Mouse (Mus musculus): ENCODE data around the gene Mettl2. TPM values are rescaled to one million over a fixed set of nuclear protein-coding genes. Genes with fewer than 3 reads are reported as not detected.

The Mettl2 gene
- 11.9 and 17.3 TPM in 2 replicates for polyA plus RNA-seq (2012)

DNA sequence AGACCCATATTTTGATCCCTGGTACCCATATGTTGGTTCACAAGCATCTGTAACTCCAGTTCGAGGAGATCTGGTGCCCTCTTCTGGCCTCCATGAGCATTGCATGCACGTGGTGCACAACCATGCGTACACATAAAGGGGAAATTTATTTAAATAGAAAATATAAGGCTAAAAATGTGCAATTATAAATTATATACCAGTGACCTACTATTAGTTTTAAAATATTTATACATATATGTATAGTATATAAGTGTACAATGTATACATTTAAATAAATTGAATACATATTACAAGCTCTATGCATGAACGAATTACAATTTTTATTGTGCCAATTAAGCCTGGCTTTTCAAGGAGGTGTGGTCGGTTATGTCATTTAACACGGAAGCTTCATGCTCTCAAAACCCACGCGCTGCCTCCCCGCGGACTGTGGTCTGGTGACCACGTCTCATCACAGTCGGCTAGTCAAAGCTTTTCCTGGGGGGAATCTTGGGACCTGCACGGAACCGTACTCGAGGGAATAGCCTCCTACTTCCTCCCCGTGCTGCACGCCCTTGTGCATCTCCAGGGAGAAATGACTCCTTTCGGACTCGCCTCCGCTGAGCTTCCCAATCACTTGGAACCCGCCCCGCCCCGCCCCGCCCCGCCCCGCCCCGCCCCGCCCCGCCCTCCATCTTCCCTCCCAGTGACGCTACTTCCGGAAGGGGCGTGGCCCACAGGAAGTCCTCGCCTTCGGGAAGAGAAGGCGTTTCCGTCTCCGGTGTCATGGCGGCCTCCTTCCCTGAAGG lies at the start of gene Mettl2:
Gene Mettl2, plus strand, starts transcription at position 691 of the 785 bp plus-strand sequence.
- TF ChIP-seq GATA1 (IDR thresholded peaks at IDR 0.05; ENCODE audit: low read length), result no peak

DNA sequence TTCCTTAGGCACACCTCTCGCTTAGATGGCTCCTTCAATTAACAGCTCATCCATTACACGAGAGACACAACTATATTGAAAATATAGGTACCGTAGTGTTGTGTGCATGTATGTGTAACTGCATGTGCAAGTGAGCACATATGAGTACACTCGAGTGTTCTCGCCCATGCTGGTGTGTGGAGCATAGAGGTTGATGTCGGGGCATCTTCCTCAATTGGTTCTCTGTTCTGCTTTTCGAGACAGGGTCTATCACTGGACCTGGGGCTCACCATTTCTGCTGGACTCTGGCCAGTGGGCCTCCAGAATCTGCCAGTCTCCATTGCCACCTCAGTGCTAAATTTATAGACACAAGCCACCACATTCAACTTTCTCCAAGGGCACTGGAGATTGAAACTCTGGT lies 8.4 kb upstream of the Mettl2 start:
- TF ChIP-seq GATA1 (IDR thresholded peaks at IDR 0.05; ENCODE audit: low read length), result no peak

DNA sequence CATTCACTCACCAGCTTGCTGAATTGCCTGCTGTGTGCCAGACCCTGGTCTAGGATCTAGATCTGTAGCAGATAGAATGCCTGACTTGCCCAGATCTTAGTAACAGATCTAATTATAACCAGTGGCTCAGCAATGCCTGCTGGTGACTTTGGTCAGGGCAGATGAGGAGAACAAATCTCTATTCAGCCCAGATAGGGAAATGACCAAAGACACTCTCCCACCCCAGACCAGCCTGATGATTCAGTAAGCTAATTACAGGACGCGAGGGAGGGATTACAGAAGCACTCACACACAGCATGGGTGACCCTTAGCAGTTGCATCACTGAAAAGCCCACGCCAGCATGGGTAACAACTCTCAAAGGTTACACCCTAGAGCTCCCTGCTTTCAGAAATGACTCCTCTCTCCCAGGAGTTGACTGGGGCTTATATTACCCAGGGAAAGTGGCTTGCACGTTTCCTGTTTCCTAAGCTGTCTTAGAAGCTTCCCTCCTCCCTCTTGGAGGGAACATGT lies 5.6 kb upstream of the Mettl2 start:
- no peak for TF ChIP-seq GATA1 (IDR thresholded peaks at IDR 0.05; ENCODE audit: low read length)

DNA sequence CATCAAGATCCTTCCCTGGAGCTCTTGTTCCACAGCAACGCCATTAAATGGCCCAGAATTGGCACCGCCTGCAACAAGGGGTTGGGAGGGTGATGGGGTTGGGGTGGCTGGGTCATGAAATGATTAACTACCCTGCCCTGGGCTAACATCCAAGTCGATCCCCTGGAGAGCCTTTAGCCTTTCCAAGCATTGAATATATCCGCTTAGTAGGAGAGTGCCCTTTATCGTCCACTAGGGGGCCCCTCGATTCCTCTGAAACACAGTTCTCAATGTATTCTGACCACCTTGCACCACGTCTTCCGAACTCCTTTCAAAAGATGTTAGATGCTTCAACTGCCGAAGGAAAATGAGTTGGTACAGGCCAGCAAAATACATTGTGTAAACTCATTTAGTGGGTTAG lies 2.2 kb upstream of the Mettl2 start:
- TF ChIP-seq GATA1 (IDR thresholded peaks at IDR 0.05; ENCODE audit: low read length), result no peak

DNA sequence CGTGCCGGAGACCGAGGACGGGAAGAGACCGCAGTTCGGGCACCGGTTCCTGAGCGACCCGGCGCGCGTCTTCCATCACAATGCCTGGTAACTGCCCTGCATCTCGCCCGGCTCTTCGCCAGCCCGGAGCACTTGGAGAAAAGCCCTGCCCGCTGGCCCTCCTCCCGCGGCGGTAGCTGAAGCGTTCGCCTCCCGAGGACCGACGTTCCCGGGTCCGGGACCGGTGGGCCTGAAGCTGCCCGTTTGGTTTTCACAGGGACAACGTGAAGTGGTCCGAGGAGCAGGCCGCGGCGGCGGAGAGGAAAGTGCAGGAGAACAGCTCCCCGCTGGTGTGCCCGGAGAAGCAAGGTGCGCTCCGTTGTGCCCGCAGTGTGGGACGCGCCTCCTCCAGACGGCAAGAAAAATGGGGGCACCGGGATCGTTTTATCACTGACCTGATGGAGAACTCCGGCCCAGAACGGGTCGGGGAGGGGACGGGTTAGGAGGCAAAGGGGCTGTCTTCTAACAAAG lies 350 bp downstream of the Mettl2 start:
- TF ChIP-seq GATA1 (IDR thresholded peaks at IDR 0.05; ENCODE audit: low read length), result no peak

DNA sequence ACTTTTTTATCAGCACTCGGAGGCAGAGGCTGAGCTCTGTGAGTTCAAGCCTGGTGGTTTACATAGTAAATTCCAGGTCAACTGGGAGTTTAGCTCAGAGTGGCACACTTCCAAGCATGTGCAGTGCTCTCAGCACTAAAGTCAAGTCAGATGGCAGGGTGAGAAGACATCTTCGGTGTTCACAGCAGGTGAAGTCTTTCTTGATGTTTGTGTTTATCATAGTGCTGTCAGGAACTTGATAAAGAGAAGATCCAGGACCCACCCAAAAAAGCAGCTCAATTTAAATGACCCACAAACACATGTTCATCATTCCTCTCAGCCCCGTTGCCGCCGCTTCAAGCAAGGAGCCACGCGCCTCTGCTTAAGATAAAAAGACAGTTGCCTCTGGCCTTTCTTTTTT lies 9.5 kb downstream of the Mettl2 start:
- no peak for TF ChIP-seq GATA1 (IDR thresholded peaks at IDR 0.05; ENCODE audit: low read length)

DNA sequence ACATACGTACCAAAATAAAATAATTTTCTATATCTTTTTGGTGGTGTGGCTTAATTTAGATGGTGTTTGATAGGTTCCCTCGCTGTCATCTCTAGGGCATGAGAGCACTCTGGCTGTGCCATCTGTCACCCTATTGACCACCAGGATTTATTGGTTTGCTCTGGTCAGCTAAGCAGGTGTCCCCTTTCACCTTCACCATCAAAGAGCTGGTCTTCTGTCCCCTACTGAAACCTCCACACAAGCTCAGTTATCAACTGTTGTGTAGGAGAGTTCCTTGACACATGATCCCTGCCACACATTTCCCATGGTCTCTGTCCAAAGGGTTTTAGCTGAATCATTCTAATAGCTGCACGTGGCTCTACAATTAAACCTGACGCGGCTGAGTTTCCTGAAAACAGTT lies 14.9 kb downstream of the Mettl2 start:
- TF ChIP-seq GATA1 (IDR thresholded peaks at IDR 0.05; ENCODE audit: low read length), result no peak

DNA sequence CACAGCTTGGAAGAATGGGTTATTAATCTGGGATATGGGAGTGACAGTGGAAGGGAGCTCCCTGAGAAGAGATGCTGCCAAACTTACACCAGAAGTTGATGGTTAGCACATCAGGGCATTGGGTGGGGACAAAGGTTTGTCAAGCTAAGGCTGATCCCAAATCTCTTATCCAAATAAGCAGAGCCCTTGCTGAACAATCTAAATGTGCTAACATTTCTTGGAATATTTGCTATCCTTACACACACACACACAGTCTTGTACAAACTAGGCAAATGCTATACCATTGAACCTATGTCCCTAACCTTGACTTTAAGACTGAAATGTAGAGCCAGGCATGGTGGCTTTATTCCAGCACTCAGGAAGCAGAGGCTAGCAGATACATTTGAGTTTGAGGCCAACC lies 17.3 kb downstream of the Mettl2 start:
- TF ChIP-seq GATA1 (IDR thresholded peaks at IDR 0.05; ENCODE audit: low read length), result no peak

DNA sequence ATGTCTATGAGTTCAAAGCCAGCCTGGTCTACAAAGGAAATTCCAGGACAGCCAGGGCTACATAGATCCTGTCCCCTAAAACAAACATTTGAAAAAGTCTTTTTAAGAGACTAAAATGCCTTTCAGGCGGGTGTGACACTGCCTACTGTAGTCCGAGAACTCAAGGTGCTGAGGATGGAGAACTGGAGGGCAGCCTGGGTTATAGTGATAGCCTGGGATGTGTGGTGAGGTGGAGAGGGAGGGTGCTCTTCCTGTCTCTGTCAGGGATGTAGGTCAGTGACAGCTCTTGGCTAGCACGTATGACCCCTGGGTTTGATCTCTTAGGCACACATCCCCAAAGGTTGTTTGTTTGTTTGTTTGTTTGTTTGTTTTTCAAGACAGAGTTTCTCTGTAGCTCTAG lies 17.9 kb downstream of the Mettl2 start:
- TF ChIP-seq GATA1 (IDR thresholded peaks at IDR 0.05; ENCODE audit: low read length), result no peak

DNA sequence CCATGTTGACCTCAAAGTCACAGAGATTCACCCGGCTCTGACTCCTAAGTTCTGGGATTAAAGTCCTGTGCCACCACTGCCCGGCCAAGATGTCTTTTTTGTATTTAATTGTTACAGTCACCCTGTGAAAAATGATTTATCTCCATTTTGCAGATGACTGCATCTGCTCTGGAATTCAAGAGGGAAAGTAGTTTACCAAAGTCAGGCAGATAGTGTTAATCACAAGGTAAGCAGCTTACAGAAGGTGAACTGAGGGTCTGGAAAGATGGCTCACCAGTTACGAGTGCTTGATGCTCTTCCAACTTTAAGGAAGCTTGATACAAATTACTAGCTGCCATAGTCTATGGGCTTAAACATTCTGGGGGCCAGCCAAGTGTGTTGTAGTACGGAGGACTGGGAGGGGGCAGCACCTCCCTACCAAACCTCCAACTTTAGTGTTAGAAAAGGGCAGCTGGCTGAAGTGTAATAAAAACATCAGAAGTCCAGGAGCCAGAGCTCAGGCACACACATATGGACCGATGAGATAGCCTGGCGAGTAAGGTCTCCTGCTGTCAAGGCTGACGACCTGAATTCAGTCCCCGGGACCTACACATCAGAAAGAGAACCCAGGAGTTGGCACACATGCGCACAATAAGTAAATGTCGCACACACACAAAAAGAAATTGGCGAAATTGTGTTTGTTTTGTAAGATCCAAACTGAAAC lies 18.4 kb downstream of the Mettl2 start:
- no peak for TF ChIP-seq GATA1 (IDR thresholded peaks at IDR 0.05; ENCODE audit: low read length)

DNA sequence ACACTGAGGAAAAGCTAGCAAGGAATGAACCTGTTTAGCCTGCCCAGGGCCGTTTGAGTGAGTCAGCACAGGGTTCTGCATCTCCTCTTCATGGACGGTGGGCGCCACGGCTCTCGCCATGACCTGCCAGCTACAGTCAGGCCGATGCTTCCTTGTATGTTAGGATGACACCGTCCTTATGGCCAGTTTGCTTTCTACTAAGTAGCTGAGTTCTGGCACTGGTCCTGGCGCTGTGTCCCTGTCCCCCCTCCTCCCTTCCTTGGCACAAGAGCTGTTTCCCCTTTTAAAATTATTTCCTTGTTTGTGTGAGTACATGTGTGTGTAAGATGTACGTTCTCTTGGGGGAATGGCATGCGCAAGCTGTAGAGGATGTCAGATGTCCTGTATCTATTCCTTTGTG lies 19.0 kb downstream of the Mettl2 start:
- TF ChIP-seq GATA1 (IDR thresholded peaks at IDR 0.05; ENCODE audit: low read length), result no peak

DNA sequence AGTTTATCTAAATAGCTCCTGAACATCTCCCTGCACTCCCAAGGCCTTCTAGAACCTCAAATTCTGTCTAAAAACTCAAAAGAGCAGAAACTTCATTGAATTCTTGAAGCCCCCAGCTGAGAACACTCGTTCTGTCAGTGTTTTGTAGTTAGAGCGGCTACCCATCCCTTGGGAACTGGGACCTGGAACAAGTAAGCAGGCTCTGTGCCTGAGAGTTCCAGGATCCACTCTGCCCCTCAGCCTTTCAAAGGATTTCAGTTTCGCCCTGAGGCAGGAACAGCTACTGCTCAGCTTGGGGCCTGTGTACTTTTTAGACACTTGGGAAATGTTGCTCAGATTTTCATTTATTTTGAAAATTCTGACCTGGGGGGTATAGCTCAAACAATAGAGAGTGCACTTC lies 20.4 kb downstream of the Mettl2 start, which contains the start of gene Gm10842:
Gene Gm10842, plus strand, starts transcription at position 301 of the 400 bp plus-strand sequence.
- no peak for TF ChIP-seq GATA1 (IDR thresholded peaks at IDR 0.05; ENCODE audit: low read length)

DNA sequence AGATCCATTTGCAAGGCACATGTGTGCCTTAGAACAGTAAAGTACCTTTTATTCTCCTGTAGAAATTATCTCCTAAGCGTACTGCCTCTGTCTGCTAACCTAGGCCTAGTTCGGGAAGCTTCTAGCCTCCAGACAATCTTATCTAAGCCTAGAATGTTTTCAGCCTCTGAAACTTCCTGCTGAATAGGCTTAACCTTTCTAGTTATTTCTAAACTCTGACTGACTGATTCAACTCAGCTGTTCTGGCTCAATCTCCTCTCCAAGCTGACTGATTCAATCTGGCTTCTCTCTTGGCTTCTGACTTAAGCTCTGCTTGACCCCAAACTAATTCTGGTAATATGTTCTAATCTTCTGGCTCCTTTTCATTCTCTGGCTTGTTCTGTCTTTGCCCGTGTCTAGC lies 23.1 kb downstream of the Mettl2 start:
- no peak for TF ChIP-seq GATA1 (IDR thresholded peaks at IDR 0.05; ENCODE audit: low read length)

DNA sequence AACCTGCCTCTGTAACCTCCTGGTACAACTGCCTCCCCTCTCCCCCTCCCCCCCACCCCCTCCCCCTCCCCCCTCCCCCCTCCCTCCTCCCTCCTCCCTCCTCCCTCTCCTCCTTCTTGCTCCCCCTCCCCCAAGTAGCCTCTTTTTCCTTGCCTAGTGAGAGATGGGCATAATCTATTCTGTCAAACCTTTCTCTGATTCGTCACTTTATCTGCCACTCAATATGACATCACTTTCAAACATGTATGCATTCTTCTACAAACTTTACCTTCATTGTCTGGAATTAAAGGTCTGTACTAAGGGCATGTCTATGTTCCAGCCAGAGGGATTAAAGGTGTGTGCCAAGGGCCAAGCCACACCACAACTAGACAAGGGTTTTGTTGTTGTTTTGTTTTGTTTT lies 23.5 kb downstream of the Mettl2 start:
- TF ChIP-seq GATA1 (IDR thresholded peaks at IDR 0.05; ENCODE audit: low read length), result no peak

DNA sequence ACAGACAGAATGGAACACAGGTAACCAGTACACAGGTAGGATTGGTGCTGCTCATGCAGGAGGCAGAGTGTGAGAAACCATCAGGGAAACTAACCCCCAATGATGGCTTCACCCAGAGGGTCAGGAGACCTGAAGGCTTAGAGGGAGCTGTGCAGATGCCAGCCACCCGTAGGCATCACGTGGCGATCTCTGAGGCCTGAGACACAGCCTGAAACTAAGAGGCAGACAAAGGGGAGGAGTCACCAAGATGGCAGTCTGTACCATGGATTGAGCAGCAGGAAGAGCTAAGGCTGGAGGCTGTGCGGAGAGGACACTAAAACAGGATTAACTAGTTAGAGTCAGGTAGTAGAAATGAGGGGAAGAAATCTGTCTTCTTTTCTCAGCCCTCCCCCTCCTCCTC lies 24.5 kb downstream of the Mettl2 start:
- TF ChIP-seq GATA1 (IDR thresholded peaks at IDR 0.05; ENCODE audit: low read length), result no peak

DNA sequence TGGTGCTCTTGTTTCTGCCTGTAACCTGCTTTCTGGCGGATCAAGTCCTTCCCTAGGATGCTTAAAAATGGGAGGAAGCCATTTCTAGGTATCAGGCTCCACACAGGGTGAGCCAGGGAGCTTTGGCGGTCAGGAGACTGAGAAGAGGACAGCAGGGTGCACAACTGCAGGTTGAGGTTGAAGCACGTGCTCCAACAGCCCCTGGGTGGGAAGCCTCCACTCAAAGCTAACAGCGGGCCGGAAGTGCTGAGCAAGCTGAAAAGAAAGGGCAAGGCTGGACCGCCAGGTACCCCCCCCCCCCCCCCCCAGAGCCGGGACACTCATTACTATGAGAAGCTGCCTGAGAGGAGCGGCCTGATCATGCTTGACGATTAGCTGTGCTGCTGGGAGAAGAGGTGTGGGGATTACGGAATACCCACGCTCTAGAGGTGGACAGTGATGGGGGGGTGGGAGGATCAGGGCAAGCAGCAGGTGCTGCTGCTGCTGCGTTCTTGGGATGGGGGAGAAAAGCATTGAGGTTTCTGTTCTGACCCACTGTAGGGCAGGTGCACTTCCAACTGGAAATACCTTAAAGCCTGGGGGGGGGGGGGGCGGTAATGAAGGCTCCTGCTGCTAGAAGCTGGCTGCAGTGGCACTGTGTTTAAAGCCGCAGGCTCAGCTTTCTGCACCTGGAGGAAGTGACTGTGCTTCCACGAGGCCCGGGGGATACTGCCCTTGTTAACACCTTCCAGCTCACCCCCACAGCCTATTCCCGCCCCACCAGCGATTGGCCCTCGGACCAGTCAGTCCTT lies 25.2 kb downstream of the Mettl2 start:
- TF ChIP-seq GATA1 (IDR thresholded peaks at IDR 0.05; ENCODE audit: low read length), result no peak
